Mouse (Mus musculus) heart, postnatal 0 days (tissue): ENCODE results near the gene T2.

Experiments
- CTCF ChIP-seq: IDR thresholded peaks from 2 replicates; pipeline ENCODE4 v1.5.1; 2016; ENCODE audit warnings: antibody characterized with exemption, control low read depth, low read depth
- EP300 ChIP-seq: IDR thresholded peaks from 2 replicates; pipeline ENCODE4 v1.6.1; 2016; ENCODE audit warnings: antibody characterized with exemption, low read depth

- TF ChIP-seq CTCF: no peak
- no peak for TF ChIP-seq EP300
Measured at GRCm38 (mm10) chr17:8367514-8368480, 12.0 kb downstream of the T2 start.
